Mouse (Mus musculus) hindbrain, embryonic 10.5 days (tissue): ENCODE measurements around the gene Kcnj9. TPM values are rescaled to one million over a fixed set of nuclear protein-coding genes. Genes with fewer than 3 reads are reported as not detected.

Source experiments
- DNase-seq: peaks from one replicate; pipeline ENCODE4 v3.0.0-alpha.2; 2017; ENCODE audit warnings: low spot score
- H3K27ac ChIP-seq: fragments of 300-500 bp; sonication (generic); 2 replicates; pipeline ENCODE4 v1.5.1; 2016; ENCODE audit warnings: mild to moderate bottlenecking, moderate library complexity
- H3K27me3 ChIP-seq: fragments of 300-500 bp; sonication (generic); 2 replicates; pipeline ENCODE4 v1.6.1; 2016; ENCODE audit warnings: mild to moderate bottlenecking; ENCODE audit not compliant: poor library complexity, insufficient read depth, severe bottlenecking
- H3K36me3 ChIP-seq: fragments of 300-500 bp; sonication (generic); 2 replicates; pipeline ENCODE4 v1.6.1; 2016; ENCODE audit warnings: mild to moderate bottlenecking, moderate library complexity
- H3K4me1 ChIP-seq: fragments of 300-500 bp; sonication (generic); replicated peaks from 2 replicates; pipeline ENCODE4 v1.6.1; 2016; ENCODE audit warnings: mild to moderate bottlenecking
- H3K4me3 ChIP-seq: fragments of 300-500 bp; sonication (generic); 2 replicates; pipeline ENCODE4 v1.5.1; 2016; ENCODE audit warnings: mild to moderate bottlenecking, moderate library complexity
- H3K9me3 ChIP-seq: fragments of 300-500 bp; sonication (generic); 2 replicates; pipeline ENCODE4 v1.6.1; 2016; ENCODE audit warnings: mild to moderate bottlenecking, moderate library complexity
- WGBS: fragments of 180-500 bp; shearing (Covaris S2); methylation state at CpG from one replicate; pipeline ENCODE4 v1.1.7; 2016; 5-methylcytosine and 5-hydroxymethylcytosine counted together
- polyA plus RNA-seq: library from polyadenylated mRNA; unstranded; fragments of >200 nt; fragmentation: Nextera tagmentation; extraction: Ambion mirVana; gene quantifications from 2 replicates; pipeline ENCODE4 v1.2.1, GENCODE M21; 2016

The Kcnj9 gene
- polyA plus RNA-seq, 1 experiment from 2014 or later: 0.71 TPM

GRCm38 (mm10) chr1:172306196-172306595, 22.9 kb downstream of the Kcnj9 start:
- H3K27ac ChIP-seq: peak overlapping the region; percentile 29; the same call in 1 of the 2 replicates
- H3K9me3 ChIP-seq: no peaks in the 10 kb centered on the region
- WGBS: 79% methylated on average over 4 of the region's 4 CpGs
- no peaks in the 10 kb centered on the region for H3K36me3 ChIP-seq
- H3K27me3 ChIP-seq: peaks cover 8% of the 10 kb centered on the region; the same call in 1 of the 2 replicates
- no peak overlapping the region for H3K4me3 ChIP-seq
- no peak for DNase-seq
- peaks cover 76% of the 10 kb centered on the region for H3K4me1 ChIP-seq

- DNase-seq: no peak
- Histone ChIP-seq H3K4me3 (no peak overlapping the region), H3K9me3 (no peaks in the 10 kb centered on the region), H3K27me3 (peaks cover 8% of the 10 kb centered on the region; the same call in 1 of the 2 replicates), H3K4me1 (peaks cover 78% of the 10 kb centered on the region), H3K36me3 (no peaks in the 10 kb centered on the region), H3K27ac (peak overlapping the region; percentile 29; the same call in 1 of the 2 replicates)
- whole genome bisulfite sequencing: 80% methylated on average over 3 of the region's 3 CpGs
Observed at GRCm38 (mm10) chr1:172305635-172306034, 23.5 kb downstream of the Kcnj9 start.

GRCm38 (mm10) chr1:172305153-172305552, 24.0 kb downstream of the Kcnj9 start:
- DNase-seq: no peak
- Histone ChIP-seq H3K9me3 (no peaks in the 10 kb centered on the region), H3K36me3 (no peaks in the 10 kb centered on the region), H3K27me3 (peaks cover 11% of the 10 kb centered on the region), H3K4me3 (no peak overlapping the region), H3K27ac (no peak overlapping the region), H3K4me1 (peaks cover 79% of the 10 kb centered on the region)
- 95% methylated on average over 2 of the region's 2 CpGs for WGBS

- Histone ChIP-seq H3K27me3 (peaks cover 16% of the 10 kb centered on the region), H3K4me3 (no peak overlapping the region), H3K4me1 (peaks cover 78% of the 10 kb centered on the region), H3K36me3 (no peaks in the 10 kb centered on the region), H3K9me3 (no peaks in the 10 kb centered on the region), H3K27ac (no peak overlapping the region)
- no peak for DNase-seq
- 72% methylated on average over 6 of the region's 6 CpGs for WGBS
Observed at GRCm38 (mm10) chr1:172304443-172304842, 24.7 kb downstream of the Kcnj9 start.

GRCm38 (mm10) chr1:172302851-172303250, 26.3 kb downstream of the Kcnj9 start:
- Histone ChIP-seq H3K36me3 (no peaks in the 10 kb centered on the region), H3K27ac (peak overlapping the region; percentile 77), H3K4me3 (peak overlapping the region; percentile 18), H3K9me3 (no peaks in the 10 kb centered on the region), H3K4me1 (peaks cover 79% of the 10 kb centered on the region), H3K27me3 (peaks cover 26% of the 10 kb centered on the region)
- peak; percentile 77 for DNase-seq
- 4% methylated on average over 6 of the region's 6 CpGs for WGBS

GRCm38 (mm10) chr1:172302311-172302710, 26.8 kb downstream of the Kcnj9 start:
- whole genome bisulfite sequencing: 46% methylated on average over 3 of the region's 3 CpGs
- H3K4me3 ChIP-seq: no peak overlapping the region
- DNase-seq: no peak
- peak overlapping the region; percentile 77 for H3K27ac ChIP-seq
- peaks cover 82% of the 10 kb centered on the region for H3K4me1 ChIP-seq
- H3K27me3 ChIP-seq: peaks cover 26% of the 10 kb centered on the region
- no peaks in the 10 kb centered on the region for H3K36me3 ChIP-seq
- H3K9me3 ChIP-seq: no peaks in the 10 kb centered on the region

GRCm38 (mm10) chr1:172301180-172301579, 27.9 kb downstream of the Kcnj9 start:
- 41% methylated on average over 12 of the region's 12 CpGs for WGBS
- H3K27me3 ChIP-seq: peaks cover 37% of the 10 kb centered on the region
- no peaks in the 10 kb centered on the region for H3K9me3 ChIP-seq
- H3K36me3 ChIP-seq: no peaks in the 10 kb centered on the region
- no peak for DNase-seq
- H3K4me3 ChIP-seq: no peak overlapping the region
- H3K4me1 ChIP-seq: peaks cover 85% of the 10 kb centered on the region
- H3K27ac ChIP-seq: peak overlapping the region; percentile 62

GRCm38 (mm10) chr1:172300247-172300646, 28.9 kb downstream of the Kcnj9 start:
- WGBS: 57% methylated on average over 5 of the region's 5 CpGs
- H3K27ac ChIP-seq: peak overlapping the region; percentile 62

GRCm38 (mm10) chr1:172299528-172299927, 29.6 kb downstream of the Kcnj9 start:
- Histone ChIP-seq H3K36me3 (no peaks in the 10 kb centered on the region), H3K27me3 (peaks cover 37% of the 10 kb centered on the region), H3K4me1 (peaks cover 86% of the 10 kb centered on the region), H3K4me3 (no peak overlapping the region), H3K27ac (peak overlapping the region; percentile 3; the same call in 1 of the 2 replicates), H3K9me3 (no peaks in the 10 kb centered on the region)
- no peak for DNase-seq
- 52% methylated on average over 7 of the region's 7 CpGs for WGBS

More at GRCm38 (mm10) chr1:172300247-172300646, 28.9 kb downstream of the Kcnj9 start:
- DNase-seq: no peak
- no peak overlapping the region for H3K4me3 ChIP-seq
- no peaks in the 10 kb centered on the region for H3K9me3 ChIP-seq
- H3K27me3 ChIP-seq: peaks cover 37% of the 10 kb centered on the region
- peaks cover 89% of the 10 kb centered on the region for H3K4me1 ChIP-seq
- no peaks in the 10 kb centered on the region for H3K36me3 ChIP-seq

GRCm38 (mm10) chr1:172297611-172298537, 31.2 kb downstream of the Kcnj9 start, which contains the start of gene Atp1a2:
TSS of gene Atp1a2 (minus strand) at chr1:172298064.
- DNase-seq: peak; percentile 54
- H3K27ac ChIP-seq: peak within 1 kb of the TSS; percentile 79
- H3K9me3 ChIP-seq: no peaks in the 10 kb centered on the region
- H3K4me1 ChIP-seq: peaks cover 76% of the 10 kb centered on the region
- WGBS: 13% methylated on average over 16 of the region's 16 CpGs
- peak within 1 kb of the TSS; percentile 34; the same call in 1 of the 2 replicates for H3K4me3 ChIP-seq
- H3K36me3 ChIP-seq: no peaks in the 10 kb centered on the region
- H3K27me3 ChIP-seq: peaks cover 37% of the 10 kb centered on the region

GRCm38 (mm10) chr1:172296816-172297510, 32.2 kb downstream of the Kcnj9 start:
- WGBS: 80% methylated on average over 6 of the region's 6 CpGs
- Histone ChIP-seq H3K4me3 (peak overlapping the region; percentile 34; the same call in 1 of the 2 replicates), H3K4me1 (peaks cover 67% of the 10 kb centered on the region), H3K27ac (peak overlapping the region; percentile 79), H3K36me3 (no peaks in the 10 kb centered on the region), H3K9me3 (no peaks in the 10 kb centered on the region), H3K27me3 (peaks cover 37% of the 10 kb centered on the region)
- no peak for DNase-seq

- no peaks in the 10 kb centered on the region for H3K9me3 ChIP-seq
- no peaks in the 10 kb centered on the region for H3K36me3 ChIP-seq
- peak overlapping the region; percentile 69; the same call in 1 of the 2 replicates for H3K27ac ChIP-seq
Observed at GRCm38 (mm10) chr1:172295751-172296197, 33.3 kb downstream of the Kcnj9 start.

More at GRCm38 (mm10) chr1:172295751-172296197, 33.3 kb downstream of the Kcnj9 start:
- H3K4me1 ChIP-seq: peaks cover 55% of the 10 kb centered on the region
- DNase-seq: no peak
- 62% methylated on average over 4 of the region's 4 CpGs for WGBS
- H3K4me3 ChIP-seq: no peak overlapping the region
- peaks cover 33% of the 10 kb centered on the region for H3K27me3 ChIP-seq
